Mouse (Mus musculus) forebrain, embryonic 11.5 days (tissue): Measurements from ENCODE around the gene Zscan2. TPM values are rescaled to one million over a fixed set of nuclear protein-coding genes. Genes with fewer than 3 reads are reported as not detected.

ENCODE experiments used
- ATAC-seq: fragments of 200-750 bp; cut with Nextera tagmentation; replicated peaks from 2 replicates; pipeline ENCODE4 v1.8.0; 2017; ENCODE audit warnings: moderate TSS enrichment; ENCODE audit not compliant: low FRiP score
- DNase-seq: peaks from one replicate; pipeline ENCODE4 v3.0.0-alpha.2; 2017; ENCODE audit warnings: low spot score
- H3K27ac ChIP-seq: fragments of 300-500 bp; sonication (generic); 2 replicates; pipeline ENCODE4 v1.5.1; 2014; ENCODE audit warnings: low read depth, low read length
- H3K27me3 ChIP-seq: fragments of 300-500 bp; sonication (generic); 2 replicates; pipeline ENCODE4 v1.6.1; 2014; ENCODE audit warnings: mild to moderate bottlenecking, low read length, mixed read lengths; ENCODE audit not compliant: control insufficient read depth, insufficient read depth
- H3K36me3 ChIP-seq: fragments of 300-500 bp; sonication (generic); 2 replicates; pipeline ENCODE4 v1.6.1; 2014; ENCODE audit warnings: mild to moderate bottlenecking, low read length, moderate library complexity, mixed read lengths; ENCODE audit not compliant: control insufficient read depth, insufficient read depth
- H3K4me1 ChIP-seq: fragments of 300-500 bp; sonication (generic); replicated peaks from 2 replicates; pipeline ENCODE4 v1.6.1; 2014; ENCODE audit warnings: low read length, mixed read lengths; ENCODE audit not compliant: control insufficient read depth, insufficient read depth
- H3K4me2 ChIP-seq: fragments of 300-500 bp; sonication (generic); 2 replicates; pipeline ENCODE4 v1.6.1; 2014; ENCODE audit warnings: low read depth, mild to moderate bottlenecking, low read length, moderate library complexity, mixed read lengths; ENCODE audit not compliant: severe bottlenecking
- H3K4me3 ChIP-seq: fragments of 300-500 bp; sonication (generic); 2 replicates; pipeline ENCODE4 v1.5.1; 2014; ENCODE audit warnings: low read depth, low read length
- H3K9ac ChIP-seq: fragments of 300-500 bp; sonication (generic); 2 replicates; pipeline ENCODE4 v1.6.1; 2014; ENCODE audit warnings: low read length
- H3K9me3 ChIP-seq: fragments of 300-500 bp; sonication (generic); 2 replicates; pipeline ENCODE4 v1.6.1; 2016; ENCODE audit warnings: low read length, mixed read lengths; ENCODE audit not compliant: control insufficient read depth
- WGBS: fragments of 180-500 bp; shearing (Covaris S2); extraction: QIAGEN DNeasy Blood & Tissue Kit; methylation state at CpG from one replicate; pipeline ENCODE4 v1.1.7; 2014; 5-methylcytosine and 5-hydroxymethylcytosine counted together
- polyA plus RNA-seq: library from polyadenylated mRNA; unstranded; fragments of >200 nt; fragmentation: Nextera tagmentation; extraction: Ambion mirVana; gene quantifications from 2 replicates; pipeline ENCODE4 v1.2.1, GENCODE M21; 2014

Zscan2 gene
- polyA plus RNA-seq, 1 experiment from 2014 or later = 3.8 TPM

DNA sequence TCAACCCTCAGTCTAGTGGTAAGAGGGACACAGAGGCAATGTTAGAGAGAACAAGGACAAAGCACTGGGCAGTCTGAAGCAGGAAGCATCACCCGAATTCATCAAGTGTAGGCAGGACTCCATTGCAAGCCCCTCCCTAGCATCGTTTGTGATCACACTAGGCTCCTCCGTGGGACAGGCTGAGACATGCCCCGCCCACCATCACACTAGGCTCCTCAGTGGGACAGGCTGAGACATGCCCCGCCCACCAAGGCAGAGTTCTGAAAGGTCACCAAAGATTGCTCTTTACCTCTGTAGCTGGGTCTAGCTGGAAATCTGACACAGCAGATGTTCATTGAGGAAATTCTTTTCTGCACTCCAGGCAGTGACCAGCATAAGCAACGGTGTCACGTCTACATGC is 50.3 kb downstream of the Zscan2 start:
- Histone ChIP-seq H3K27ac (no peak overlapping the region), H3K4me1 (no peaks in the 10 kb centered on the region), H3K4me2 (no peak overlapping the region), H3K9me3 (no peaks in the 10 kb centered on the region), H3K36me3 (peaks cover 3% of the 10 kb centered on the region; the same call in 1 of the 2 replicates), H3K27me3 (no peaks in the 10 kb centered on the region), H3K9ac (no peak overlapping the region), H3K4me3 (no peak overlapping the region)
- ATAC-seq (no peak), DNase-seq (no peak)
- WGBS = 83% methylated on average over 7 of the region's 7 CpGs

DNA sequence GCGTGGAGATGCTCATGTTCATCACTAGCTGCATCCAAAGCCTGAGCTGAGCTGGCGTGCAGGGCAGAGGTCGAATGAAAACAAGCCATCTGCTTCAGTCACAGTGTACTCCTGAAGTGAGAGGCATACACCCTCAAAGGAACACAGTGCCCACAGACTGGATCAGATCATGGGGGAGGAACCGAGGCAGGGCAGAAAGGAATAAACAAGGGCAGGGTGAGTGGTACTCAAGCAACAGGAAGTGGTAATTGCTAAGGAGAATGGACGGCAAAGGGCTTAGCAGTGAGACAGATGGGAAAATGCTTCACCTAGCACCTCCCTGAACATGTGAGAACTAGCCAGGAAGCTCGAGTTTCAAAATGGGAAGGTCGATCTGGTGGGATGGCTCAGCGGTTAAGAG is 51.8 kb downstream of the Zscan2 start:
- Histone ChIP-seq H3K4me2 (no peak overlapping the region), H3K4me3 (no peak overlapping the region), H3K9ac (no peak overlapping the region), H3K27ac (no peak overlapping the region), H3K4me1 (no peaks in the 10 kb centered on the region), H3K27me3 (no peaks in the 10 kb centered on the region), H3K36me3 (peaks cover 4% of the 10 kb centered on the region; the same call in 1 of the 2 replicates), H3K9me3 (no peaks in the 10 kb centered on the region)
- ATAC-seq (no peak), DNase-seq (no peak)
- WGBS = 92% methylated on average over 8 of the region's 8 CpGs

GRCm38 (mm10) chr7:80917916-80918465 is 57.3 kb downstream of the Zscan2 start:
- peaks cover 6% of the 10 kb centered on the region; the same call in 1 of the 2 replicates for H3K36me3 ChIP-seq
- WGBS = 84% methylated on average over 4 of the region's 4 CpGs
- H3K27ac ChIP-seq = no peak overlapping the region
- ATAC-seq = no peak
- H3K4me3 ChIP-seq = no peak overlapping the region
- H3K4me2 ChIP-seq = no peak overlapping the region
- H3K27me3 ChIP-seq = no peaks in the 10 kb centered on the region
- H3K4me1 ChIP-seq = no peaks in the 10 kb centered on the region
- no peaks in the 10 kb centered on the region for H3K9me3 ChIP-seq
- no peak overlapping the region for H3K9ac ChIP-seq
- no peak for DNase-seq

DNA sequence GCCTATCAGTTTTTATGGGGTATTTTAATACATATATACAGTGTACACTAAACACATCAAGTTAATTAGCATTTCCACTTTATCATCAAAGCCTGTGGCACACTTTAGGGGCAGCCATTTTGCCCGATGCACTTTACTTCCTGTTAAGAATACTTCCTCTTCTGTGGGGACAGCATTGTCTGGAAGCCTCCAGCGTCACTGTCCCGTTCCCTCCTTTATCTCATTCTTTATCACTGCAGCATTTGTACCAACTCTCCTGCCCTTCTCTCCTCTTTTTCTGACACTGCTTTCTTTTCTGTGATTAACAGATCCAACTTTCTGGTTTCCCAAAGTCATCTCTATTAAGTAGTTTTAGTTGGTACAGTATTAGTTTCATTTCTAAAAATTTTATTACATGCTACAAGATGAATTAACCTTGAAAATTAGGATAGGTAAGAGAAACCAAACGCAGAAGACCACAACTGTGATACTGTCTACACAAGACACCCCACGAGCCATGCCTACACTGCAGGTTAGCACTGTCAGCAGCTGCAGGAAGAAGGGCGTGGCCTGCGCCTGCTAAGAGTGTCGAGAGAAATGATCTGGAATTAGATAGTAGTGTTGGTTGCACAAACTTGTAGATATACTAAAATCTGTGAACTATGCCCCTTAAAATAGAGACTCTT is 58.4 kb downstream of the Zscan2 start:
- Histone ChIP-seq H3K4me1 (no peaks in the 10 kb centered on the region), H3K27ac (no peak overlapping the region), H3K9me3 (no peaks in the 10 kb centered on the region), H3K4me3 (no peak overlapping the region), H3K4me2 (no peak overlapping the region), H3K9ac (no peak overlapping the region), H3K36me3 (peaks cover 6% of the 10 kb centered on the region; the same call in 1 of the 2 replicates), H3K27me3 (no peaks in the 10 kb centered on the region)
- 89% methylated on average over 8 of the region's 8 CpGs for WGBS
- DNase-seq = no peak
- no peak for ATAC-seq

- Histone ChIP-seq H3K9ac (no peak overlapping the region), H3K4me3 (no peak overlapping the region), H3K4me2 (no peak overlapping the region), H3K36me3 (peaks cover 6% of the 10 kb centered on the region; the same call in 1 of the 2 replicates), H3K4me1 (no peaks in the 10 kb centered on the region), H3K27me3 (no peaks in the 10 kb centered on the region), H3K9me3 (no peaks in the 10 kb centered on the region), H3K27ac (no peak overlapping the region)
- ATAC-seq (no peak), DNase-seq (no peak)
- WGBS = 96% methylated on average over 5 of the region's 5 CpGs
These were observed 58.9 kb downstream of the Zscan2 start for GRCm38 (mm10) chr7:80919647-80920008.

DNA sequence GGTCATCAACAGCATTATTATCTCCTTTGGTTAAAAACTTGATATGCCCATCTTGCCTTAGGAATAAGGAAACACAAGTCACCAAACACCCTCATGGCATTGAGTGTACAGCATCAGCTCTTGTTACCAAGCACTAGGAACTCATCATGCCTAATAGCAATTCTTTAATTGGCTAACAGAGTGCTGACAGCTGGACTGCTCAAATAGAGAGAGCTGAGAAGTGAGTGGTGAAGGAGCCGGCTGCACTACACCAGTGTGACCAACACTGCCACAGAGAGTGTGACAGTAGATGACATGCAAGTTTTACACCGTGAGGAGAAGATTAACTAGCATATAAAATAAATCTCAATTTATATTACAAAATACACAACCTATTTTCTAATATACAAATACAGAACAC is 62.4 kb downstream of the Zscan2 start:
- H3K4me1 ChIP-seq = no peaks in the 10 kb centered on the region
- DNase-seq (no peak), ATAC-seq (no peak)
- no peak overlapping the region for H3K27ac ChIP-seq
- H3K4me2 ChIP-seq = no peak overlapping the region
- no peaks in the 10 kb centered on the region for H3K27me3 ChIP-seq
- no peak overlapping the region for H3K4me3 ChIP-seq
- 93% methylated on average over 2 of the region's 2 CpGs for WGBS
- H3K36me3 ChIP-seq = peaks cover 4% of the 10 kb centered on the region; the same call in 1 of the 2 replicates
- no peak overlapping the region for H3K9ac ChIP-seq
- H3K9me3 ChIP-seq = no peaks in the 10 kb centered on the region

Other genes starting within 250 kb of the Zscan2 start
- gene Crtc3, start 172.0 kb upstream of the Zscan2 start, polyA plus RNA-seq = 11.9 and 15.5 TPM in 2 replicates
- 28.0 and 29.1 TPM in 2 replicates for gene Iqgap1, start 34.9 kb upstream of the Zscan2 start, polyA plus RNA-seq
- gene Wdr73, start 40.3 kb downstream of the Zscan2 start, polyA plus RNA-seq = 40.5 and 41.6 TPM in 2 replicates
- 7.3 and 8.6 TPM in 2 replicates for gene Nmb, start 44.2 kb downstream of the Zscan2 start, polyA plus RNA-seq
- gene Sec11a, start 86.9 kb downstream of the Zscan2 start, polyA plus RNA-seq = 169 and 201 TPM in 2 replicates
- gene Zfp592, start 132.8 kb downstream of the Zscan2 start, polyA plus RNA-seq = 15.9 TPM in 2 replicates
- not detected in 2 replicates for gene Alpk3, start 196.7 kb downstream of the Zscan2 start, polyA plus RNA-seq